Mouse (Mus musculus) layer of hippocampus, postnatal 14 days (tissue): ENCODE measurements around the gene Ccdc69. TPM values are rescaled to one million over a fixed set of nuclear protein-coding genes. Genes with fewer than 3 reads are reported as not detected.
"Not testable (repeated sequence)": the region's sequence is repeated elsewhere in the genome, so short reads cannot be mapped to it uniquely, and the experiment has no call there.

ENCODE experiments used
- DNase-seq, 2 experiments: peaks; one replicate each; pipeline ENCODE4 v3.0.0; 2021 to 2022; ENCODE audit warnings: low spot score in 2 of 2, mixed read lengths in 1 of 2
- total RNA-seq, 2 experiments: library from RNA; stranded (reverse); gene quantifications; 2 replicates each; pipeline ENCODE4 v1.2.3; 2021

Ccdc69 gene
- total RNA-seq, 2 experiments from 2014 or later = not detected

GRCm38 (mm10) chr11:55097463-55098188 lies 19.7 kb upstream of the Ccdc69 start, which contains the start of gene Gm2a:
Gene Gm2a (plus strand): TSS chr11:55098115.
- DNase-seq = peak; percentile 91 to 95

- DNase-seq = no peak
Observed at GRCm38 (mm10) chr11:55096731-55097462, 19.0 kb upstream of the Ccdc69 start.

GRCm38 (mm10) chr11:55096296-55096695 lies 18.4 kb upstream of the Ccdc69 start:
- DNase-seq = not testable (repeated sequence)

- DNase-seq = no peak
Observed at GRCm38 (mm10) chr11:55093096-55093495, 15.2 kb upstream of the Ccdc69 start.

- DNase-seq = no peak
Observed at GRCm38 (mm10) chr11:55089892-55090291, 12.0 kb upstream of the Ccdc69 start.

GRCm38 (mm10) chr11:55087006-55087405 lies 9.1 kb upstream of the Ccdc69 start:
- peak; percentile 49 to 70 for DNase-seq

GRCm38 (mm10) chr11:55085396-55085795 lies 7.5 kb upstream of the Ccdc69 start:
- no peak for DNase-seq

- DNase-seq = no peak
Observed at GRCm38 (mm10) chr11:55084629-55085028, 6.7 kb upstream of the Ccdc69 start.

- DNase-seq = no peak
Observed at GRCm38 (mm10) chr11:55081206-55081605, 3.3 kb upstream of the Ccdc69 start.

GRCm38 (mm10) chr11:55079180-55079579 lies 1.2 kb upstream of the Ccdc69 start:
- no peak for DNase-seq

GRCm38 (mm10) chr11:55078502-55078901 lies 571 bp upstream of the Ccdc69 start:
- DNase-seq = no peak

GRCm38 (mm10) chr11:55076234-55076633 lies 1.7 kb downstream of the Ccdc69 start:
- DNase-seq = no peak

- DNase-seq = peak; percentile 11 to 20
Observed at GRCm38 (mm10) chr11:55075602-55076001, 2.3 kb downstream of the Ccdc69 start.

- DNase-seq = no peak
Observed at GRCm38 (mm10) chr11:55073191-55073590, 4.7 kb downstream of the Ccdc69 start.

GRCm38 (mm10) chr11:55072467-55072866 lies 5.5 kb downstream of the Ccdc69 start:
- no peak for DNase-seq

GRCm38 (mm10) chr11:55071344-55071743 lies 6.6 kb downstream of the Ccdc69 start:
- no peak for DNase-seq

GRCm38 (mm10) chr11:55069023-55069422 lies 8.9 kb downstream of the Ccdc69 start:
- DNase-seq = no peak

- no peak for DNase-seq
Observed at GRCm38 (mm10) chr11:55066921-55067320, 11.0 kb downstream of the Ccdc69 start.

- no peak for DNase-seq
Observed at GRCm38 (mm10) chr11:55062856-55063255, 15.1 kb downstream of the Ccdc69 start.

- DNase-seq = no peak
Observed at GRCm38 (mm10) chr11:55060802-55061201, 17.1 kb downstream of the Ccdc69 start.

GRCm38 (mm10) chr11:55057511-55057910 lies 20.4 kb downstream of the Ccdc69 start:
- DNase-seq = no peak

- no peak for DNase-seq
Observed at GRCm38 (mm10) chr11:55050837-55051510, 27.0 kb downstream of the Ccdc69 start.
